Mouse (Mus musculus) heart, postnatal 0 days (tissue): ENCODE data around the gene Gm525. TPM values are rescaled to one million over a fixed set of nuclear protein-coding genes. Genes with fewer than 3 reads are reported as not detected.
A peak's percentile ranks its signal among the peaks of the same experiment; 100 is the strongest.

ENCODE experiments used
- ATAC-seq: fragments of 200-750 bp; cut with Nextera tagmentation; 2 replicates; pipeline ENCODE4 v1.8.0; 2017; ENCODE audit warnings: low read depth, moderate number of reproducible peaks, moderate library complexity; ENCODE audit not compliant: insufficient read depth
- DNase-seq: peaks from one replicate; pipeline ENCODE4 v3.0.0-alpha.2; 2016; ENCODE audit warnings: low spot score
- H3K27ac ChIP-seq: fragments of 300-500 bp; sonication (generic); 2 replicates; pipeline ENCODE4 v1.5.1; 2014; ENCODE audit warnings: low read depth, mild to moderate bottlenecking
- H3K27me3 ChIP-seq: fragments of 300-500 bp; sonication (generic); 2 replicates; pipeline ENCODE4 v1.6.1; 2014; ENCODE audit warnings: low read length, mixed read lengths; ENCODE audit not compliant: control insufficient read depth, insufficient read depth
- H3K36me3 ChIP-seq: fragments of 300-500 bp; sonication (generic); replicated peaks from 2 replicates; pipeline ENCODE4 v1.6.1; 2014; ENCODE audit warnings: low read length, mixed read lengths; ENCODE audit not compliant: control insufficient read depth, insufficient read depth
- H3K4me1 ChIP-seq: fragments of 300-500 bp; sonication (generic); 2 replicates; pipeline ENCODE4 v1.6.1; 2014; ENCODE audit warnings: antibody characterized with exemption; ENCODE audit not compliant: control insufficient read depth, insufficient read depth
- H3K4me2 ChIP-seq: fragments of 300-500 bp; sonication (generic); 2 replicates; pipeline ENCODE4 v1.6.1; 2014; ENCODE audit warnings: low read depth, mild to moderate bottlenecking, low read length, moderate library complexity
- H3K4me3 ChIP-seq: fragments of 300-500 bp; sonication (generic); 2 replicates; pipeline ENCODE4 v1.5.1; 2014; ENCODE audit warnings: low read depth, low read length
- H3K9ac ChIP-seq: fragments of 300-500 bp; sonication (generic); replicated peaks from 2 replicates; pipeline ENCODE4 v1.6.1; 2014; ENCODE audit warnings: low read depth, low read length, mixed read lengths
- H3K9me3 ChIP-seq: fragments of 300-500 bp; sonication (generic); replicated peaks from 2 replicates; pipeline ENCODE4 v1.6.1; 2016; ENCODE audit warnings: low read length; ENCODE audit not compliant: control insufficient read depth
- CTCF ChIP-seq: IDR thresholded peaks from 2 replicates; pipeline ENCODE4 v1.5.1; 2016; ENCODE audit warnings: antibody characterized with exemption, control low read depth, low read depth
- EP300 ChIP-seq: IDR thresholded peaks from 2 replicates; pipeline ENCODE4 v1.6.1; 2016; ENCODE audit warnings: antibody characterized with exemption, low read depth
- WGBS: fragments of 180-500 bp; shearing (Covaris S2); extraction: QIAGEN DNeasy Blood & Tissue Kit; methylation state at CpG from one replicate; pipeline ENCODE4 v1.1.7; 2014; 5-methylcytosine and 5-hydroxymethylcytosine counted together
- polyA plus RNA-seq: library from polyadenylated mRNA; unstranded; fragments of >200 nt; fragmentation: Nextera tagmentation; extraction: Ambion mirVana; gene quantifications from 2 replicates; pipeline ENCODE4 v1.2.1, GENCODE M21; 2015
- total RNA-seq: library from RNA; depleted of rRNA; stranded (reverse); fragments of >200 nt; gene quantifications from 2 replicates; pipeline ENCODE4 v1.2.3, GENCODE M21; 2014; ENCODE audit warnings: low replicate concordance

Gm525 gene
- total and polyA plus RNA-seq, 2 experiments from 2014 or later = not detected

DNA sequence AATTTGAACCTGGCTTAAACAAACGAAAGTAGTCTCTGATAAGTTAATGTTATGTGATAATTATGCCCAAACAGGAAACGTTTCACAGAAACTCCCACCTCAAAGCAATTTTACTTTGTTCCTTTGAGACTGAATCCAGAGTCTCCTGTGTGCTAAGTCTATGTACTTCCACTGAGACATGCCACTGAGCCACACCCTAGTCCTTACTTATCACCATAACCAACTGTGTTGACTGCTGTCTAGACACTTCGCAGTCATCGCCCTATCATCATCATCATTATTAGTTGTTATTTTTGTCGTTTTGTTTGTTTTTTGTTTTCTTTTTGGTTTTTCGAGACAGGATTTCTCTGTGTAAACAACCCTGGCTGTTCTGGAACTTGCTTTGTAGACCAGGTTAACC is 9.3 kb upstream of the Gm525 start:
- Histone ChIP-seq H3K4me3 (no peak overlapping the region), H3K4me1 (peaks cover 13% of the 10 kb centered on the region), H3K9ac (no peak overlapping the region), H3K27me3 (no peaks in the 10 kb centered on the region), H3K9me3 (no peaks in the 10 kb centered on the region), H3K4me2 (no peak overlapping the region), H3K36me3 (no peaks in the 10 kb centered on the region), H3K27ac (no peak overlapping the region)
- WGBS = 68% methylated on average over 6 of the region's 6 CpGs
- no peak for DNase-seq
- no peak for ATAC-seq
- TF ChIP-seq EP300 (no peak), CTCF (no peak)

DNA sequence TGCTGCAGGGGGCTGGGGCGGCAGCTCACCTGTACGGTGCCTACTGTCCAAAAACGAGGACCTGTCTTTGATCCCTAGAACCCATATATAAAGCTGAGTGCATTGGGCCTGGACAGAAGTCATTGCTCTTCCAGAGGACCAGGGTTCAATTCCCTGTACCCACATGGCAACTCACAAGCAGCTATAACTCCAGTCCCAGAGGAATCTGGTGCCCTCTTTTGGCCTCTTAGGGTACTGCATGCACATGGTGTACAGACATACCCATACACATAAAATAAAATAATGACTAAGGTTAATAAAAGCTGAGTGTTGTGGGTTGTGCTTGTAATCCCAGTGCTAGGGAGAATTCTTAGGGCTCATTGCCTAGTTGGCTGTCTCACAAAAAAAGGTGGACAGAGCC is 8.3 kb upstream of the Gm525 start:
- no peak overlapping the region for H3K9ac ChIP-seq
- DNase-seq = no peak
- TF ChIP-seq EP300 (no peak), CTCF (peak; percentile 35)
- ATAC-seq = no peak
- WGBS = 92% methylated on average over 3 of the region's 3 CpGs
- no peaks in the 10 kb centered on the region for H3K9me3 ChIP-seq
- H3K27me3 ChIP-seq = no peaks in the 10 kb centered on the region
- no peak overlapping the region for H3K4me2 ChIP-seq
- no peak overlapping the region for H3K27ac ChIP-seq
- no peaks in the 10 kb centered on the region for H3K36me3 ChIP-seq
- peaks cover 10% of the 10 kb centered on the region; the same call in 1 of the 2 replicates for H3K4me1 ChIP-seq
- H3K4me3 ChIP-seq = no peak overlapping the region

DNA sequence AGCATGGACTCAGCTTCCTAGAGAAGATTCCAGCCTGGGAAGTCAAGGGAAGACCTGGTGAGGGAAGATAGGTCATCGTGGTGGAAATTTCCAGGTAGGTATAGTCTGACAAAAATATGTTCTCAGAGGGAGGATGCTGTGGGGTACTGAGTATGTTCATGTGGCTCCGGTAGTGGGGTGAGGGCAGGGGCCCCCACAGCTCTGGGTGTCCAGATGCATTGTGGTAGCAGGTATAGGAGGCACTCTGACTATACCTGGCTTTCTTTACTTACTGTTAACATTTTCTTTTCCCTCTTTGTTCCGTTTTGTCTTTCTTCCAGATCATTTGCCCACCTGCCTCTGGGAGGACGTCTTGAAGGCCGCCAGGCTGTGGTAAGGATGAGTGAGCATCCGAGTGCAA is 7.5 kb upstream of the Gm525 start:
- no peak overlapping the region; the same call in 1 of the 2 replicates for H3K9ac ChIP-seq
- DNase-seq (no peak), ATAC-seq (no peak)
- H3K4me2 ChIP-seq = no peak overlapping the region; the same call in 1 of the 2 replicates
- peak overlapping the region; percentile 14; the same call in 1 of the 2 replicates for H3K4me3 ChIP-seq
- H3K4me1 ChIP-seq = peaks cover 10% of the 10 kb centered on the region; the same call in 1 of the 2 replicates
- H3K27me3 ChIP-seq = no peaks in the 10 kb centered on the region
- H3K9me3 ChIP-seq = no peaks in the 10 kb centered on the region
- TF ChIP-seq EP300 = no peak
- TF ChIP-seq CTCF = no peak
- H3K27ac ChIP-seq = peak overlapping the region; percentile 20; the same call in 1 of the 2 replicates
- no peaks in the 10 kb centered on the region for H3K36me3 ChIP-seq
- 83% methylated on average over 6 of the region's 6 CpGs for WGBS

DNA sequence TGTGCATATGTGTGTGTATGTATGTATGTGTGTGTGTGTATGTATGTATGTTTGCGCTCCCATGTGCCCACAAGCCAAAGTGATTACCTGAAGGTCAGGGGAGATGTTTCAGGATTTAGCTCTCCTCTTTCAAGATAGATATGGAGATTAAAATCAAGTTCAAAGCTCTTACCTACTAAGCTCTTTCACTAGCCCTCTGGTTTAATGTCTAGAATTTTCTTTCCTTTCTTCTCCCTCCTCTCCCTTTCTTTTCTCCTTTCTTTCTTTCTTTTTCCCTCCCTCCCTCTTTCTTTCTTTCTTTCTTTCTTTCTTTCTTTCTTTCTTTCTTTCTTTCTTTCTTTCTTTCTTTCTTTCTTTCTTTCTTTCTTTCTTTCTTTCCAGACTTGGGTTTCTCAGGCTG is 6.9 kb upstream of the Gm525 start, which contains the start of gene Dgke:
Dgke (minus strand) TSS at position 101 of the 400 bp plus-strand sequence.
- Histone ChIP-seq H3K4me2 (peak within 1 kb of the TSS; percentile 22; the same call in 1 of the 2 replicates), H3K9ac (no peak within 1 kb of the TSS; the same call in 1 of the 2 replicates), H3K9me3 (no peaks in the 10 kb centered on the region)

DNA sequence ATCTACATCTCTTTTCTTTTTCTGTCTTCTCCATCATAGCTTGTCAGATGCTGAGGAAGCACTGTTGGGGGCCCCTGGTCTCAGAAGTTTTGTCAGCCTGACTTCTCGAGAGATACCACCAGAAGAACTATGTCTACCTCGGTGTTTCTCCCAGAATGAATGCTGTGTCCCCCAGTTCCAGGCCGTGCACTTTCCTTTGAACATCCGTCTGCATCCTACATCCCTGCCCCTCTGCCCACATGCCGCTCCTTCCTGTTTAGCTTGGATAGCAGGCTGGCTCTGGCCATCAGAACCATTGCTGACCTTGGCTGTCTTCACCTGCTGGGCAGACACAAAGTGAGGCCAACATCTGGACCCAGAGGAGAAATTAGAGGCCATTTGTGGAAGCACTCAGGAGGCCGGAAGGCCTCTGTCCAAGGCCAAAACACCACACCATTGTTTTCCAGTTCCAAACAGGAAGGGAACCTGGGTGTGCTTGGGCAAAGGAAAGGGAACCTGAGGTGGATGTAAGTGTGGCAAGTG is 6.3 kb upstream of the Gm525 start:
- DNase-seq (no peak), ATAC-seq (peak; percentile 54; the same call in 1 of the 2 replicates)
- Histone ChIP-seq H3K36me3 (no peaks in the 10 kb centered on the region), H3K9me3 (no peaks in the 10 kb centered on the region), H3K27ac (peak overlapping the region; percentile 68), H3K4me3 (peak overlapping the region; percentile 1; the same call in 1 of the 2 replicates), H3K9ac (no peak overlapping the region), H3K4me2 (peak overlapping the region; percentile 22; the same call in 1 of the 2 replicates), H3K27me3 (no peaks in the 10 kb centered on the region), H3K4me1 (peaks cover 10% of the 10 kb centered on the region; the same call in 1 of the 2 replicates)
- TF ChIP-seq CTCF = no peak
- 0 out of 2 replicates have a peak, but pooled peaks have one; percentile 33 for TF ChIP-seq EP300
- WGBS = 58% methylated on average over 6 of the region's 6 CpGs

More for the DNA sequence above, 6.9 kb upstream of the Gm525 start, which contains the start of gene Dgke:
- 96% methylated on average over 1 of the region's 1 CpGs for WGBS
- Histone ChIP-seq H3K27me3 (no peaks in the 10 kb centered on the region), H3K36me3 (no peaks in the 10 kb centered on the region), H3K27ac (peak within 1 kb of the TSS; percentile 68), H3K4me3 (peak within 1 kb of the TSS; percentile 14; the same call in 1 of the 2 replicates), H3K4me1 (peaks cover 10% of the 10 kb centered on the region; the same call in 1 of the 2 replicates)
- DNase-seq (no peak), ATAC-seq (no peak)
- TF ChIP-seq EP300 (no peak), CTCF (no peak)
